Mouse (Mus musculus) left cerebral cortex, postnatal 10 days (tissue): ENCODE results near the gene Cbwd1. TPM values are rescaled to one million over a fixed set of nuclear protein-coding genes. Genes with fewer than 3 reads are reported as not detected.
A peak's percentile ranks its signal among the peaks of the same experiment; 100 is the strongest.

ENCODE experiments used
- DNase-seq, 2 experiments: peaks; one replicate each; pipeline ENCODE4 v3.0.0; 2021 to 2022; ENCODE audit warnings: low spot score in 2 of 2, mixed read lengths in 1 of 2; ENCODE audit errors: extremely low spot score in 1 of 2
- intact Hi-C: fragments of 180-260 bp; cut with DNase I; formaldehyde crosslinking; loops from one replicate; pipeline ENCODE4 v1.15.1; 2025
- total RNA-seq, 2 experiments: library from RNA; stranded (reverse); gene quantifications; 2 replicates each; pipeline ENCODE4 v1.2.3; 2021

Cbwd1 gene
- total RNA-seq, 2 experiments from 2014 or later: 11.9 to 12.9 TPM

GRCm38 (mm10) chr19:24981294-24981693 lies 19.9 kb upstream of the Cbwd1 start:
- DNase-seq: peak in 1 of 2 experiments; percentile 28
- intact Hi-C loops: no loop called here

GRCm38 (mm10) chr19:24978852-24979842 lies 17.7 kb upstream of the Cbwd1 start:
- DNase-seq: no peak
- intact Hi-C loops: no loop called here

GRCm38 (mm10) chr19:24977991-24978390 lies 16.6 kb upstream of the Cbwd1 start:
- DNase-seq: no peak
- intact Hi-C loops: no loop called here

- no peak for DNase-seq
- intact Hi-C loops: no loop called here
Measured at GRCm38 (mm10) chr19:24972701-24973390, 11.4 kb upstream of the Cbwd1 start.

- intact Hi-C loops: no loop called here
- no peak for DNase-seq
Measured at GRCm38 (mm10) chr19:24971307-24971706, 9.9 kb upstream of the Cbwd1 start.

- intact Hi-C loops: loop anchor here (10.0 kb wide), 2 partner anchors 138 to 368 kb away; no protein-coding TSS in a partner anchor
- DNase-seq: no peak
Measured at GRCm38 (mm10) chr19:24966941-24967340, 5.5 kb upstream of the Cbwd1 start.

GRCm38 (mm10) chr19:24966203-24966602 lies 4.8 kb upstream of the Cbwd1 start:
- intact Hi-C loops: loop anchor here (10.0 kb wide), 2 partner anchors 139 to 369 kb away; no protein-coding TSS in a partner anchor

GRCm38 (mm10) chr19:24958531-24958930 lies 2.9 kb downstream of the Cbwd1 start:
- peak in 1 of 2 experiments; percentile 72 for DNase-seq
- intact Hi-C loops: loop anchor here (5.0 to 10.0 kb wide), 2 partner anchors 494 to 676 kb away; no protein-coding TSS in a partner anchor

More at GRCm38 (mm10) chr19:24966203-24966602, 4.8 kb upstream of the Cbwd1 start:
- DNase-seq: no peak

GRCm38 (mm10) chr19:24945521-24946262 lies 15.7 kb downstream of the Cbwd1 start:
- no peak for DNase-seq
- intact Hi-C loops: no loop called here

GRCm38 (mm10) chr19:24937084-24937483 lies 24.3 kb downstream of the Cbwd1 start:
- intact Hi-C loops: no loop called here

GRCm38 (mm10) chr19:24929041-24929440 lies 32.4 kb downstream of the Cbwd1 start:
- no peak for DNase-seq
- intact Hi-C loops: no loop called here

More at GRCm38 (mm10) chr19:24937084-24937483, 24.3 kb downstream of the Cbwd1 start:
- DNase-seq: no peak

GRCm38 (mm10) chr19:24920866-24921265 lies 40.5 kb downstream of the Cbwd1 start:
- no peak for DNase-seq
- intact Hi-C loops: no loop called here

GRCm38 (mm10) chr19:24908385-24909155 lies 52.8 kb downstream of the Cbwd1 start:
- intact Hi-C loops: no loop called here
- DNase-seq: no peak

- DNase-seq: no peak
- intact Hi-C loops: no loop called here
Measured at GRCm38 (mm10) chr19:24907655-24908054, 53.8 kb downstream of the Cbwd1 start.

- intact Hi-C loops: no loop called here
- no peak for DNase-seq
Measured at GRCm38 (mm10) chr19:24902821-24903220, 58.6 kb downstream of the Cbwd1 start.

- intact Hi-C loops: no loop called here
- DNase-seq: no peak
Measured at GRCm38 (mm10) chr19:24902256-24902655, 59.2 kb downstream of the Cbwd1 start.

GRCm38 (mm10) chr19:24901666-24902065 lies 59.7 kb downstream of the Cbwd1 start:
- intact Hi-C loops: no loop called here
- DNase-seq: no peak

- DNase-seq: no peak
- intact Hi-C loops: no loop called here
Measured at GRCm38 (mm10) chr19:24900581-24901220, 60.7 kb downstream of the Cbwd1 start, which contains the start of gene Foxd4. Gene Foxd4, minus strand, starts transcription at chr19:24901197.
